Mouse (Mus musculus): ENCODE measurements around the gene Lpar6.

GRCm38 (mm10) chr14:73289915-73290314, 52.2 kb downstream of the Lpar6 start:
- TF ChIP-seq POLR2A (IDR thresholded peaks at IDR 0.05; ENCODE audit: borderline replicate concordance, low read depth, low read length) (no peak), CTCF (IDR thresholded peaks at IDR 0.05; ENCODE audit: low read depth, low read length) (no peak)
